Mouse (Mus musculus) kidney, adult 9 months (tissue): ENCODE measurements at regions not wholly inside any gene's neighbourhood (a gene's known extent, or its start where the extent isn't known, plus 50 kb on each side); places are given as distances from the start of the nearest gene placed in this dataset.
A peak's percentile ranks its signal among the peaks of the same experiment; 100 is the strongest.

Experiments
- DNase-seq: peaks from one replicate; pipeline ENCODE4 v3.0.0; 2022

GRCm38 (mm10) chr7:60622271-60623249 lies 482.5 kb upstream of the Snrpn start:
- DNase-seq = peak; percentile 24

- peak; percentile 19 for DNase-seq
Measured at GRCm38 (mm10) chr7:60617070-60617674, 477.2 kb upstream of the Snrpn start.
